Mouse (Mus musculus) neural tube, embryonic 14.5 days (tissue): ENCODE results near the gene 3110082I17Rik. TPM values are rescaled to one million over a fixed set of nuclear protein-coding genes. Genes with fewer than 3 reads are reported as not detected.

Experiments
- ATAC-seq: fragments of 200-750 bp; cut with Nextera tagmentation; 2 replicates; pipeline ENCODE4 v1.8.0; 2017; ENCODE audit warnings: low read depth, mild to moderate bottlenecking, moderate TSS enrichment, moderate library complexity
- H3K27ac ChIP-seq: fragments of 300-500 bp; sonication (generic); 2 replicates; pipeline ENCODE4 v1.5.1; 2014; ENCODE audit warnings: low read depth, mild to moderate bottlenecking, control low read depth, low read length, moderate library complexity, mixed read lengths
- H3K27me3 ChIP-seq: fragments of 300-500 bp; sonication (generic); 2 replicates; pipeline ENCODE4 v1.6.1; 2014; ENCODE audit warnings: low read length; ENCODE audit not compliant: control insufficient read depth, insufficient read depth
- H3K36me3 ChIP-seq: fragments of 300-500 bp; sonication (generic); 2 replicates; pipeline ENCODE4 v1.6.1; 2014; ENCODE audit warnings: low read length, mixed read lengths; ENCODE audit not compliant: control insufficient read depth, insufficient read depth
- H3K4me1 ChIP-seq: fragments of 300-500 bp; sonication (generic); 2 replicates; pipeline ENCODE4 v1.6.1; 2014; ENCODE audit warnings: low read length; ENCODE audit not compliant: control insufficient read depth, insufficient read depth
- H3K4me2 ChIP-seq: fragments of 300-500 bp; sonication (generic); 2 replicates; pipeline ENCODE4 v1.6.1; 2014; ENCODE audit warnings: mild to moderate bottlenecking, low read depth, low read length, control low read depth
- H3K4me3 ChIP-seq: fragments of 300-500 bp; sonication (generic); 2 replicates; pipeline ENCODE4 v1.5.1; 2014; ENCODE audit warnings: low read depth, low read length, control low read depth, mixed read lengths
- H3K9ac ChIP-seq: fragments of 300-500 bp; sonication (generic); replicated peaks from 2 replicates; pipeline ENCODE4 v1.6.1; 2014; ENCODE audit warnings: low read depth, mild to moderate bottlenecking, control low read depth, low read length, mixed read lengths
- H3K9me3 ChIP-seq: fragments of 300-500 bp; sonication (generic); 2 replicates; pipeline ENCODE4 v1.6.1; 2016; ENCODE audit warnings: low read length; ENCODE audit not compliant: control insufficient read depth
- WGBS: fragments of 180-500 bp; shearing (Covaris S2); extraction: QIAGEN DNeasy Blood & Tissue Kit; methylation state at CpG from one replicate; pipeline ENCODE4 v1.1.7; 2014; 5-methylcytosine and 5-hydroxymethylcytosine counted together
- polyA plus RNA-seq: library from polyadenylated mRNA; unstranded; fragments of >200 nt; fragmentation: Nextera tagmentation; extraction: Ambion mirVana; gene quantifications from 2 replicates; pipeline ENCODE4 v1.2.1, GENCODE M21; 2014

Gene 3110082I17Rik
- polyA plus RNA-seq, 1 experiment from 2014 or later: 11.7 TPM

GRCm38 (mm10) chr5:139490131-139490530, 29.8 kb upstream of the 3110082I17Rik start:
- WGBS: 61% methylated on average over 11 of the region's 11 CpGs
- Histone ChIP-seq H3K27me3 (no peaks in the 10 kb centered on the region), H3K4me1 (0 out of 2 replicates have a peak, but pooled peaks cover 3% of the 10 kb centered on the region), H3K9me3 (0 out of 2 replicates have a peak, but pooled peaks cover 2% of the 10 kb centered on the region), H3K36me3 (no peaks in the 10 kb centered on the region), H3K9ac (no peak overlapping the region), H3K4me2 (no peak overlapping the region), H3K4me3 (no peak overlapping the region), H3K27ac (no peak overlapping the region)
- no peak for ATAC-seq

DNA sequence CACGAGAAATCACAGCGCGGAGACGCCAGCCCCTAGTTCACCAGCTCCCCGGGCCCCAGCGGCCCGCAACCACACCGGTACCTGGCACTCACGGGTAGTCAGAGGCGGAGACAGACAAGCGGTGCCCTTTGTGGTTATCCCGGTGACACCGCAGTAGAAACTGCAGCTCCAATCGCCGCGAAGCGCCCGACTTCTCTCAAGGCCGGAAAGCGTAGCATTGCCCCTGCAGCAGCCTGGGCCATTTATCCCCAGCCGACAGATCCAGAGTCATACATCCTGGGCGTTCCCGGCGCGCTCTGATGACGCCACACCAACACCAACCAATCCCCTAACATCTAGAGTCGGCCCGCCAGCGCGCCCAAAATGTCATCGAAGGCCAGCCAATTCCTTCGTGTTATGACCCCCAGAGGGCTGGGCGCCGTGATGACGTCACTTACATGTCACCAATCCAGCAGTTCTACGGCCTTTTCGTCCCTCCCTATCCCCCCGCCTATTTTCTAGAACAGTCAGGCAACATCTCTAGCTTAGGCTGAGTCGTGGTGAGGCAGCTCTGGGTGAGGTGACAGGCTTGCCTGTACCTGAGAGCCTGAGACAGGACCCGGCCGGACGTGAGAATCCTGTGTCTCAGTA, 24.0 kb upstream of the 3110082I17Rik start, which contains the start of gene Zfand2a:
Zfand2a (minus strand) TSS at position 365 of the 630 bp plus-strand sequence.
- Histone ChIP-seq H3K9me3 (0 out of 2 replicates have a peak, but pooled peaks cover 2% of the 10 kb centered on the region), H3K36me3 (peaks cover 17% of the 10 kb centered on the region; the same call in 1 of the 2 replicates), H3K9ac (peak within 1 kb of the TSS; percentile 76), H3K27me3 (no peaks in the 10 kb centered on the region), H3K4me1 (peaks cover 10% of the 10 kb centered on the region; the same call in 1 of the 2 replicates), H3K27ac (peak within 1 kb of the TSS; percentile 82), H3K4me3 (peak within 1 kb of the TSS; percentile 86), H3K4me2 (peak within 1 kb of the TSS; percentile 76)
- 1% methylated on average over 42 of the region's 42 CpGs for WGBS
- peak; percentile 98 for ATAC-seq

- Histone ChIP-seq H3K27me3 (no peaks in the 10 kb centered on the region), H3K9ac (peak overlapping the region; percentile 76; the same call in 1 of the 2 replicates), H3K4me2 (peak overlapping the region; percentile 76), H3K4me1 (peaks cover 10% of the 10 kb centered on the region; the same call in 1 of the 2 replicates), H3K4me3 (peak overlapping the region; percentile 86), H3K36me3 (peaks cover 20% of the 10 kb centered on the region; the same call in 1 of the 2 replicates), H3K9me3 (0 out of 2 replicates have a peak, but pooled peaks cover 2% of the 10 kb centered on the region), H3K27ac (no peak overlapping the region)
- no peak for ATAC-seq
- 65% methylated on average over 14 of the region's 14 CpGs for WGBS
These were observed 23.0 kb upstream of the 3110082I17Rik start for GRCm38 (mm10) chr5:139483171-139483848.

DNA sequence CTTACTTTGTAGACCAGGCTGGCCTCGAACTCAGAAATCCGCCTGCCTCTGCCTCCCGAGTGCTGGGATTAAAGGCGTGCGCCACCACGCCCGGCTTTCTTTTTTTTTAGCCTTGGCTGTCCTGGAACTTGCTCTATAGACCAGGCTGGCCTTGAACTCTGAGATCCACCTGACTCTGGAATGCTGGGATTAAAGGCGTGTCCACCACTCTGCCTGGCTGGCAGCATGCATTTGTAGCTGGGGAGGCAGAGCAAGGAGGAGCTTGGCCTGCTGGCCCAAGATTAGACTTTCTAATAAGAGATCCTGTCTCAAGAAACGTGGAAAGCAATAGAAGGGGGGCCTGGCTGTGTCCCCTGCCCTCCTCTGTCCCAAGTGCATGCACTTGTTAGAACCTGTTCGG, 20.1 kb upstream of the 3110082I17Rik start:
- Histone ChIP-seq H3K36me3 (peaks cover 39% of the 10 kb centered on the region), H3K4me1 (peaks cover 10% of the 10 kb centered on the region; the same call in 1 of the 2 replicates), H3K27ac (no peak overlapping the region), H3K9me3 (no peaks in the 10 kb centered on the region), H3K9ac (no peak overlapping the region), H3K4me3 (no peak overlapping the region), H3K4me2 (no peak overlapping the region), H3K27me3 (no peaks in the 10 kb centered on the region)
- no peak for ATAC-seq
- WGBS: 97% methylated on average over 10 of the region's 10 CpGs

- Histone ChIP-seq H3K4me2 (no peak overlapping the region), H3K9me3 (no peaks in the 10 kb centered on the region), H3K9ac (no peak overlapping the region), H3K4me3 (no peak overlapping the region), H3K4me1 (peaks cover 10% of the 10 kb centered on the region; the same call in 1 of the 2 replicates), H3K27me3 (no peaks in the 10 kb centered on the region), H3K27ac (no peak overlapping the region), H3K36me3 (peaks cover 39% of the 10 kb centered on the region)
- 90% methylated on average over 8 of the region's 8 CpGs for WGBS
- ATAC-seq: no peak
These were observed 18.8 kb upstream of the 3110082I17Rik start for GRCm38 (mm10) chr5:139479088-139479487.

DNA sequence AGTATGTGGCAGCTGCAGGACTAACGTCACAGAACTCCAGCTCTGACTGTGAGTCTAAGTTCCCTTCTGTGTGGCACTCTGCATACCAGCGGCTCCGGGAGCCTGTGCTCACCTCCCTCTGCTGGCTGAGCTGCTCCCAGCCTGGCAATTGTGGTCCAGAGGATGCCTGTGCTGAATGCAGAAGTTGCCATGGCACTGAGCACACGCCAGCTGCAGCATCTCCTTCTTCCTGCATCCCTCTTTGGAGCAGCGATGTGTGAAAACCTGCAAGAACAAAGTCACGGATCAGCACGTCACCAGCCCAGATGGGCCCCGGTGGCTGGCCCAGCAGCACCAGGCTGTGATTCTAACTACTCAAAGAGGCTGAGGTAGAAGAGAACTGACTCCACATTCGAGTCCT, 14.4 kb upstream of the 3110082I17Rik start:
- Histone ChIP-seq H3K4me3 (no peak overlapping the region), H3K27me3 (no peaks in the 10 kb centered on the region), H3K9me3 (no peaks in the 10 kb centered on the region), H3K36me3 (peaks cover 46% of the 10 kb centered on the region), H3K27ac (no peak overlapping the region), H3K4me2 (no peak overlapping the region), H3K9ac (no peak overlapping the region), H3K4me1 (no peaks in the 10 kb centered on the region)
- ATAC-seq: peak; percentile 72; the same call in 1 of the 2 replicates
- 46% methylated on average over 9 of the region's 9 CpGs for WGBS

DNA sequence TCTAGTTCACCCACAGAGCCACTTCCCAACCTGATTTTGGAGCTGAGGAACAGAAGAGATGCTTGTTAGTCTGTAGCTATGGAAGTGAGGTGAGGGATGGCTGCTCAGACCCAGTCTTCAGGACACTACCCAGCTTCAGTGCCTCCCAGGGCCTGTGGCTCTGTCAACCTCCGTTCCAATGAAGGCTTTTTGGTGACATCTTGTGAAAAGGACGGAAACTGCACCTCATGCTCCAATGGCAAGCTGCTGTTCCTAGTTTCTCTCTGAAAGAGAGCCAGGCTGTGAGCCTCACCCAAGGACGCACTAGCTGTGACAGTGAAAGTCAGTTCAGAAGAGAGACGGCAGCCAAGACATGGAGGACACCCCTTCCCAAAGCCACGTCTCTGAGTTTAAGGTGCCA, 7.7 kb upstream of the 3110082I17Rik start:
- H3K36me3 ChIP-seq: peaks cover 10% of the 10 kb centered on the region
- H3K9me3 ChIP-seq: no peaks in the 10 kb centered on the region
- H3K27me3 ChIP-seq: no peaks in the 10 kb centered on the region
- 45% methylated on average over 5 of the region's 5 CpGs for WGBS
- H3K9ac ChIP-seq: no peak overlapping the region
- no peak overlapping the region for H3K4me3 ChIP-seq
- no peak overlapping the region for H3K27ac ChIP-seq
- no peak overlapping the region for H3K4me2 ChIP-seq
- no peaks in the 10 kb centered on the region for H3K4me1 ChIP-seq
- no peak for ATAC-seq

- Histone ChIP-seq H3K4me2 (no peak overlapping the region), H3K4me1 (no peaks in the 10 kb centered on the region), H3K4me3 (no peak overlapping the region), H3K9ac (no peak overlapping the region), H3K9me3 (no peaks in the 10 kb centered on the region), H3K27ac (no peak overlapping the region), H3K27me3 (no peaks in the 10 kb centered on the region), H3K36me3 (no peaks in the 10 kb centered on the region)
- no peak for ATAC-seq
- WGBS: 68% methylated on average over 4 of the region's 4 CpGs
These were observed 6.5 kb upstream of the 3110082I17Rik start for GRCm38 (mm10) chr5:139466801-139467200.

DNA sequence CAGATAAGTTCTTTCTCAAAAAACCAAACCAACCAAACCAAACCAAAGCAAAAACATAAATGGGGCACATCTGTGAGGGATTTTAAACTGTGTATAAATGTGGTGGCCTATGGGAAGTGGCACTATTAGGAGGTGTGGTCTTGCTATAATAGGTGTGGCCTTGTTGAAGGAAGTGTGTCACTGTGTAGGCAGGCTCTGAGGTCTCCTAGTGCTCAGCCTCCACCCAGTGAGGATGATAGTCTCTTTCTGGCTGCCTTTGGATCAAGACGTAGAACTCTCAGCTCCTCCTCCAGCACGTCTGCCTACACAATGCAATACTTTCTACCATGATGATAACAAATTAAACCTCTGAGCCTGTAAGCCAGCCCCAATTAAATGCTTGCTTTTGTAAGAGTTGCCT, 6.0 kb upstream of the 3110082I17Rik start:
- no peak overlapping the region for H3K27ac ChIP-seq
- no peaks in the 10 kb centered on the region for H3K4me1 ChIP-seq
- H3K27me3 ChIP-seq: no peaks in the 10 kb centered on the region
- H3K36me3 ChIP-seq: no peaks in the 10 kb centered on the region
- 68% methylated on average over 2 of the region's 2 CpGs for WGBS
- H3K9me3 ChIP-seq: no peaks in the 10 kb centered on the region
- no peak overlapping the region for H3K4me3 ChIP-seq
- H3K9ac ChIP-seq: no peak overlapping the region
- no peak overlapping the region for H3K4me2 ChIP-seq
- ATAC-seq: no peak
